Mouse (Mus musculus): ENCODE results near the gene Syne3. TPM values are rescaled to one million over a fixed set of nuclear protein-coding genes. Genes with fewer than 3 reads are reported as not detected.

Gene Syne3
- polyA plus RNA-seq, 1 experiment from 2014 or later, result 2.8 TPM

GRCm38 (mm10) chr12:104907133-104907532 is 102.5 kb downstream of the Syne3 start:
- H3K9me3 ChIP-seq (replicated peaks; ENCODE audit: control insufficient read depth, low read length), result no peaks in the 10 kb centered on the region
- 65% methylated on average over 2 of the region's 2 CpGs for WGBS (ENCODE audit: insufficient replicate concordance)
- ATAC-seq (ENCODE audit: low read depth), result no peak
- no peak overlapping the region for H3K27ac ChIP-seq (ENCODE audit: low read length)
- H3K9ac ChIP-seq (ENCODE audit: low read depth, low read length), result no peak overlapping the region
- no peaks in the 10 kb centered on the region for H3K36me3 ChIP-seq (ENCODE audit: control insufficient read depth, insufficient read depth)
- no peaks in the 10 kb centered on the region for H3K27me3 ChIP-seq (ENCODE audit: control insufficient read depth, insufficient read depth, low read depth, low read length)
- H3K4me3 ChIP-seq (ENCODE audit: low read depth, low read length), result no peak overlapping the region
- H3K4me2 ChIP-seq (ENCODE audit: low read depth, low read length), result no peak overlapping the region
- no peaks in the 10 kb centered on the region for H3K4me1 ChIP-seq (ENCODE audit: control insufficient read depth, low read depth, low read length)

- H3K9me3 ChIP-seq (replicated peaks; ENCODE audit: control insufficient read depth, low read length), result no peaks in the 10 kb centered on the region
- H3K4me3 ChIP-seq (ENCODE audit: low read depth, low read length), result no peak overlapping the region
- 27% methylated on average over 5 of the region's 5 CpGs for WGBS (ENCODE audit: insufficient replicate concordance)
- H3K27ac ChIP-seq (ENCODE audit: low read length), result no peak overlapping the region
- H3K36me3 ChIP-seq (ENCODE audit: control insufficient read depth, insufficient read depth), result no peaks in the 10 kb centered on the region
- H3K9ac ChIP-seq (ENCODE audit: low read depth, low read length), result no peak overlapping the region
- no peaks in the 10 kb centered on the region for H3K4me1 ChIP-seq (ENCODE audit: control insufficient read depth, low read depth, low read length)
- no peak for ATAC-seq (ENCODE audit: low read depth)
- H3K27me3 ChIP-seq (ENCODE audit: control insufficient read depth, insufficient read depth, low read depth, low read length), result no peaks in the 10 kb centered on the region
- no peak overlapping the region for H3K4me2 ChIP-seq (ENCODE audit: low read depth, low read length)
Measured at GRCm38 (mm10) chr12:104904138-104904537, 105.5 kb downstream of the Syne3 start.

- H3K27me3 ChIP-seq (ENCODE audit: control insufficient read depth, insufficient read depth, low read depth, low read length), result no peaks in the 10 kb centered on the region
- WGBS (ENCODE audit: insufficient replicate concordance), result 71% methylated on average over 13 of the region's 13 CpGs
- H3K36me3 ChIP-seq (ENCODE audit: control insufficient read depth, insufficient read depth), result no peaks in the 10 kb centered on the region
- no peak for ATAC-seq (ENCODE audit: low read depth)
- no peaks in the 10 kb centered on the region for H3K9me3 ChIP-seq (replicated peaks; ENCODE audit: control insufficient read depth, low read length)
- H3K4me2 ChIP-seq (ENCODE audit: low read depth, low read length), result no peak overlapping the region
- H3K4me3 ChIP-seq (ENCODE audit: low read depth, low read length), result no peak overlapping the region
- no peak overlapping the region for H3K9ac ChIP-seq (ENCODE audit: low read depth, low read length)
- H3K27ac ChIP-seq (ENCODE audit: low read length), result no peak overlapping the region
- H3K4me1 ChIP-seq (ENCODE audit: control insufficient read depth, low read depth, low read length), result no peaks in the 10 kb centered on the region
Measured at GRCm38 (mm10) chr12:104902392-104903053, 107.1 kb downstream of the Syne3 start.

GRCm38 (mm10) chr12:104901320-104901719 is 108.3 kb downstream of the Syne3 start:
- no peak overlapping the region for H3K27ac ChIP-seq (ENCODE audit: low read length)
- 67% methylated on average over 8 of the region's 8 CpGs for WGBS (ENCODE audit: insufficient replicate concordance)
- H3K4me1 ChIP-seq (ENCODE audit: control insufficient read depth, low read depth, low read length), result no peaks in the 10 kb centered on the region; the same call in 1 of the 2 replicates
- H3K36me3 ChIP-seq (ENCODE audit: control insufficient read depth, insufficient read depth), result no peaks in the 10 kb centered on the region
- H3K4me2 ChIP-seq (ENCODE audit: low read depth, low read length), result no peak overlapping the region
- H3K4me3 ChIP-seq (ENCODE audit: low read depth, low read length), result no peak overlapping the region
- H3K27me3 ChIP-seq (ENCODE audit: control insufficient read depth, insufficient read depth, low read depth, low read length), result no peaks in the 10 kb centered on the region
- H3K9me3 ChIP-seq (replicated peaks; ENCODE audit: control insufficient read depth, low read length), result no peaks in the 10 kb centered on the region
- H3K9ac ChIP-seq (ENCODE audit: low read depth, low read length), result no peak overlapping the region
- no peak for ATAC-seq (ENCODE audit: low read depth)

GRCm38 (mm10) chr12:104899835-104900234 is 109.8 kb downstream of the Syne3 start:
- no peaks in the 10 kb centered on the region; the same call in 1 of the 2 replicates for H3K4me1 ChIP-seq (ENCODE audit: control insufficient read depth, low read depth, low read length)
- no peak for ATAC-seq (ENCODE audit: low read depth)
- no peak overlapping the region for H3K9ac ChIP-seq (ENCODE audit: low read depth, low read length)
- no peak overlapping the region for H3K27ac ChIP-seq (ENCODE audit: low read length)
- 67% methylated on average over 3 of the region's 3 CpGs for WGBS (ENCODE audit: insufficient replicate concordance)
- H3K4me2 ChIP-seq (ENCODE audit: low read depth, low read length), result no peak overlapping the region
- no peaks in the 10 kb centered on the region for H3K36me3 ChIP-seq (ENCODE audit: control insufficient read depth, insufficient read depth)
- no peaks in the 10 kb centered on the region for H3K9me3 ChIP-seq (replicated peaks; ENCODE audit: control insufficient read depth, low read length)
- no peak overlapping the region for H3K4me3 ChIP-seq (ENCODE audit: low read depth, low read length)
- H3K27me3 ChIP-seq (ENCODE audit: control insufficient read depth, insufficient read depth, low read depth, low read length), result no peaks in the 10 kb centered on the region

- Histone ChIP-seq H3K9ac (ENCODE audit: low read depth, low read length) (no peak overlapping the region), H3K36me3 (ENCODE audit: control insufficient read depth, insufficient read depth) (no peaks in the 10 kb centered on the region), H3K4me1 (ENCODE audit: control insufficient read depth, low read depth, low read length) (no peaks in the 10 kb centered on the region; the same call in 1 of the 2 replicates), H3K9me3 (replicated peaks; ENCODE audit: control insufficient read depth, low read length) (no peaks in the 10 kb centered on the region), H3K27ac (ENCODE audit: low read length) (no peak overlapping the region), H3K4me3 (ENCODE audit: low read depth, low read length) (no peak overlapping the region), H3K4me2 (ENCODE audit: low read depth, low read length) (no peak overlapping the region), H3K27me3 (ENCODE audit: control insufficient read depth, insufficient read depth, low read depth, low read length) (no peaks in the 10 kb centered on the region)
- no peak for ATAC-seq (ENCODE audit: low read depth)
- WGBS (ENCODE audit: insufficient replicate concordance), result 44% methylated on average over 11 of the region's 11 CpGs
Measured at GRCm38 (mm10) chr12:104899161-104899560, 110.4 kb downstream of the Syne3 start.

GRCm38 (mm10) chr12:104898718-104899117 is 110.9 kb downstream of the Syne3 start:
- H3K27ac ChIP-seq (ENCODE audit: low read length), result no peak overlapping the region
- no peaks in the 10 kb centered on the region for H3K9me3 ChIP-seq (replicated peaks; ENCODE audit: control insufficient read depth, low read length)
- no peaks in the 10 kb centered on the region; the same call in 1 of the 2 replicates for H3K4me1 ChIP-seq (ENCODE audit: control insufficient read depth, low read depth, low read length)
- no peaks in the 10 kb centered on the region for H3K36me3 ChIP-seq (ENCODE audit: control insufficient read depth, insufficient read depth)
- H3K9ac ChIP-seq (ENCODE audit: low read depth, low read length), result no peak overlapping the region
- H3K4me3 ChIP-seq (ENCODE audit: low read depth, low read length), result no peak overlapping the region
- no peaks in the 10 kb centered on the region for H3K27me3 ChIP-seq (ENCODE audit: control insufficient read depth, insufficient read depth, low read depth, low read length)
- H3K4me2 ChIP-seq (ENCODE audit: low read depth, low read length), result no peak overlapping the region
- WGBS (ENCODE audit: insufficient replicate concordance), result 51% methylated on average over 9 of the region's 9 CpGs
- ATAC-seq (ENCODE audit: low read depth), result peak; percentile 61

- H3K9me3 ChIP-seq (replicated peaks; ENCODE audit: control insufficient read depth, low read length), result no peaks in the 10 kb centered on the region
- H3K9ac ChIP-seq (ENCODE audit: low read depth, low read length), result no peak overlapping the region
- no peaks in the 10 kb centered on the region; the same call in 1 of the 2 replicates for H3K4me1 ChIP-seq (ENCODE audit: control insufficient read depth, low read depth, low read length)
- no peak overlapping the region for H3K4me3 ChIP-seq (ENCODE audit: low read depth, low read length)
- no peak for ATAC-seq (ENCODE audit: low read depth)
- no peaks in the 10 kb centered on the region for H3K36me3 ChIP-seq (ENCODE audit: control insufficient read depth, insufficient read depth)
- H3K27ac ChIP-seq (ENCODE audit: low read length), result no peak overlapping the region
- 57% methylated on average over 8 of the region's 8 CpGs for WGBS (ENCODE audit: insufficient replicate concordance)
- no peak overlapping the region for H3K4me2 ChIP-seq (ENCODE audit: low read depth, low read length)
- H3K27me3 ChIP-seq (ENCODE audit: control insufficient read depth, insufficient read depth, low read depth, low read length), result no peaks in the 10 kb centered on the region
Measured at GRCm38 (mm10) chr12:104897051-104897618, 112.5 kb downstream of the Syne3 start.

GRCm38 (mm10) chr12:104896640-104897039 is 113.0 kb downstream of the Syne3 start:
- Histone ChIP-seq H3K4me3 (ENCODE audit: low read depth, low read length) (no peak overlapping the region), H3K9me3 (replicated peaks; ENCODE audit: control insufficient read depth, low read length) (no peaks in the 10 kb centered on the region), H3K9ac (ENCODE audit: low read depth, low read length) (no peak overlapping the region), H3K36me3 (ENCODE audit: control insufficient read depth, insufficient read depth) (no peaks in the 10 kb centered on the region), H3K27me3 (ENCODE audit: control insufficient read depth, insufficient read depth, low read depth, low read length) (no peaks in the 10 kb centered on the region), H3K27ac (ENCODE audit: low read length) (no peak overlapping the region), H3K4me2 (ENCODE audit: low read depth, low read length) (no peak overlapping the region), H3K4me1 (ENCODE audit: control insufficient read depth, low read depth, low read length) (no peaks in the 10 kb centered on the region; the same call in 1 of the 2 replicates)
- ATAC-seq (ENCODE audit: low read depth), result no peak
- 66% methylated on average over 16 of the region's 16 CpGs for WGBS (ENCODE audit: insufficient replicate concordance)
